Mouse (Mus musculus) midbrain, embryonic 14.5 days (tissue): ENCODE data around the gene Cdyl. TPM values are rescaled to one million over a fixed set of nuclear protein-coding genes. Genes with fewer than 3 reads are reported as not detected.

Experiments used
- ATAC-seq: fragments of 200-750 bp; cut with Nextera tagmentation; 2 replicates; pipeline ENCODE4 v1.8.0; 2017; ENCODE audit warnings: moderate number of reproducible peaks, moderate library complexity; ENCODE audit not compliant: low FRiP score, low TSS enrichment
- DNase-seq: peaks from one replicate; pipeline ENCODE4 v3.0.0-alpha.2; 2015
- H3K27ac ChIP-seq: fragments of 300-500 bp; sonication (generic); replicated peaks from 2 replicates; pipeline ENCODE4 v1.5.1; 2014; ENCODE audit warnings: mild to moderate bottlenecking, low read depth, low read length, moderate library complexity
- H3K27me3 ChIP-seq: fragments of 300-500 bp; sonication (generic); 2 replicates; pipeline ENCODE4 v1.6.1; 2014; ENCODE audit warnings: low read length, control low read depth, mixed read lengths; ENCODE audit not compliant: control insufficient read depth, insufficient read depth
- H3K36me3 ChIP-seq: fragments of 300-500 bp; sonication (generic); 2 replicates; pipeline ENCODE4 v1.6.1; 2014; ENCODE audit warnings: low read length, control low read depth; ENCODE audit not compliant: control insufficient read depth, insufficient read depth
- H3K4me1 ChIP-seq: fragments of 300-500 bp; sonication (generic); 2 replicates; pipeline ENCODE4 v1.6.1; 2014; ENCODE audit warnings: mild to moderate bottlenecking, antibody characterized with exemption, low read length, control low read depth; ENCODE audit not compliant: control insufficient read depth, insufficient read depth
- H3K4me2 ChIP-seq: fragments of 300-500 bp; sonication (generic); 2 replicates; pipeline ENCODE4 v1.6.1; 2014; ENCODE audit warnings: mild to moderate bottlenecking, low read length, moderate library complexity
- H3K4me3 ChIP-seq: fragments of 300-500 bp; sonication (generic); replicated peaks from 2 replicates; pipeline ENCODE4 v1.5.1; 2014; ENCODE audit warnings: low read depth, low read length
- H3K9ac ChIP-seq: fragments of 300-500 bp; sonication (generic); replicated peaks from 2 replicates; pipeline ENCODE4 v1.6.1; 2014; ENCODE audit warnings: mild to moderate bottlenecking, low read length, moderate library complexity
- H3K9me3 ChIP-seq: fragments of 300-500 bp; sonication (generic); 2 replicates; pipeline ENCODE4 v1.6.1; 2016; ENCODE audit warnings: low read length, control low read depth, mixed read lengths; ENCODE audit not compliant: control insufficient read depth
- WGBS: fragments of 180-500 bp; shearing (Covaris S2); extraction: QIAGEN DNeasy Blood & Tissue Kit; methylation state at CpG from one replicate; pipeline ENCODE4 v1.1.7; 2014; 5-methylcytosine and 5-hydroxymethylcytosine counted together
- polyA plus RNA-seq: library from polyadenylated mRNA; unstranded; fragments of >200 nt; fragmentation: Nextera tagmentation; extraction: Ambion mirVana; gene quantifications from 2 replicates; pipeline ENCODE4 v1.2.1, GENCODE M21; 2014

Gene Cdyl
- polyA plus RNA-seq, 1 experiment from 2014 or later: 6.5 TPM

DNA sequence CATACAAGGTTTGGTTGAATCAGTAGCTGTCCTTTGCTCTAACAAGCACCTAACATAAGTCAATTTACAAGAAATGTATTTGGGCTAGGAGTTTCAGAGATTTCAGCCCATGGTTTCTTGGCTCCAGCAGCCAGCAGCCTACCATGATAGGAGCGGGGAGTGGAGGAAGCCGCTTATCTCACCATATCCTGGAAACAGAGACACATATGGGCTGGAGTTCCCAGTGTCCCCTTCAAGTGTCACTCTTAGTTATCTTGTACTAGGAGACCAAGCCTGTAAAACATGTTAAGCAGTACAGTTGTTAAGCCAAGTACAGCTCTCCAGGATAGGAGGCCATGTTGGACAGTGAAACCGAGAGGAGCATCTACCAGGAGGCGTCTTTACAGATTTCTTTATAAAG, 147.9 kb downstream of the Cdyl start:
- 98% methylated on average over 4 of the region's 4 CpGs for WGBS
- Histone ChIP-seq H3K4me2 (no peak overlapping the region), H3K4me3 (no peak overlapping the region)

DNA sequence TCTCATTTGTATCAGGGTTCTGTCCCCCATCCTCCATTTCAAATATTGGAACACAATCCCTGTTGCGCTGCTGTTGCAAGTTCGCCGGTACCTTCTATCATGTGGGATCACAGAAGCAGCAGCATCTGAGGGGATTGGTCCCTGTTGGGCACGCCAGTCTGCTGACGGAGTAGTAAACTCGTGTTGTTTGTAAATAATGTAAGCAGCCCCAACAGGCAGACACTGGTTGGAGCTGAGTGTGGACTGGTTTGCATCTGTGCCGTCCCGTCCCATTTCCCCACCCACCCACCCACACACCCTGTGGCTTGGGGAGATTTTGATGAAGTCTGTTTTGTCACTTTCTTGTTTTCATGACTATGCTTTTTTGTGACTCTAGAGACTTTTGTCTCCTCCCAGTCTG, 148.3 kb downstream of the Cdyl start:
- no peak for ATAC-seq
- no peak for DNase-seq
- H3K36me3 ChIP-seq: no peaks in the 10 kb centered on the region
- 93% methylated on average over 8 of the region's 8 CpGs for WGBS
- no peak overlapping the region for H3K9ac ChIP-seq
- no peak overlapping the region for H3K27ac ChIP-seq
- no peak overlapping the region for H3K4me3 ChIP-seq
- no peaks in the 10 kb centered on the region for H3K27me3 ChIP-seq
- peaks cover 7% of the 10 kb centered on the region; the same call in 1 of the 2 replicates for H3K4me1 ChIP-seq
- no peak overlapping the region for H3K4me2 ChIP-seq
- H3K9me3 ChIP-seq: no peaks in the 10 kb centered on the region

More for the DNA sequence above, 147.9 kb downstream of the Cdyl start:
- Histone ChIP-seq H3K27me3 (no peaks in the 10 kb centered on the region), H3K27ac (no peak overlapping the region), H3K9ac (no peak overlapping the region), H3K9me3 (no peaks in the 10 kb centered on the region), H3K4me1 (peaks cover 7% of the 10 kb centered on the region; the same call in 1 of the 2 replicates), H3K36me3 (no peaks in the 10 kb centered on the region)
- DNase-seq (no peak), ATAC-seq (no peak)

DNA sequence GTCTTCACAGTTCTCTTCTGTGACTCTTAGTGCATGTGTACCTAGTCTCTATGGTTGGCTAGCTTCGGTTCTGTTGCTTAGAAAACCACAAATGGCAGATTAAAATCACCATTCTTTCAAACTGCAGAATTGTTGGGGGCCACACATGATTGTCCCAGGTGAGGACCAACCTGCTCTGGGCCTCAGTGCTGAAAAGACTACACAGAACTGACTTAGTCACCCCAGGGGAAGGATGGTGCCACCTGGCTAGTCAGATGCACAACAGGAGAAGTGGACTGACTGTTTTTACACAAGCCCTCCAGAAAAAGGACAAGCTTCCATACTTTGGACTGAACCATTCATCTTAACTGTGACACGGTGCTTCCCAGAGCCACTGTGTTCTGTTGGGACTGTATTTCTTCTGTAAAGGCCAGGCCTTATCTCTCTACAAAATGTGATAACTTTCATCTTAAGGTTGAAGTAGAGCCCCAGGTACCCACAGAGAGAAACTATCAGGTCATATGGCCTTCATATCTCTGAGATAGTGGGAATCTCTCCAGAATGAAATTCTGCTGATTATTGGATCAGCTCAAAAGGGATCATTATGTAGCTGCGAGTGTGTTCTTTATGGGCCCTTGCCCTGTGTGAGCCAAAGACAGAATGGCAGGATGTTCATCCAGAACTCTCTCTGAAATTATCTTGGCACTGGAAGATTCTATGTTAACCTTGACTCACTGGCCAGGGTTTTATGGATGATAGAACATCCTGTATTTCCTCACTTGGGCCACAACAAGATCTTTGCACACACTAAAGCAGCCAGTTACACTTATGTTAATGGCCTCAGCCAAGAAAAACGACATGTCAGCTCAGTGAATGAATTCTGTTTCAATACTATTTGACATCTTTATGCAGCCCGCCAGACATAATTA, 149.9 kb downstream of the Cdyl start:
- H3K9me3 ChIP-seq: no peaks in the 10 kb centered on the region
- H3K9ac ChIP-seq: no peak overlapping the region
- H3K4me2 ChIP-seq: no peak overlapping the region
- no peak for ATAC-seq
- DNase-seq: no peak
- H3K27me3 ChIP-seq: no peaks in the 10 kb centered on the region
- no peaks in the 10 kb centered on the region for H3K36me3 ChIP-seq
- 65% methylated on average over 5 of the region's 5 CpGs for WGBS
- H3K4me1 ChIP-seq: peaks cover 7% of the 10 kb centered on the region; the same call in 1 of the 2 replicates
- H3K4me3 ChIP-seq: no peak overlapping the region
- H3K27ac ChIP-seq: no peak overlapping the region

DNA sequence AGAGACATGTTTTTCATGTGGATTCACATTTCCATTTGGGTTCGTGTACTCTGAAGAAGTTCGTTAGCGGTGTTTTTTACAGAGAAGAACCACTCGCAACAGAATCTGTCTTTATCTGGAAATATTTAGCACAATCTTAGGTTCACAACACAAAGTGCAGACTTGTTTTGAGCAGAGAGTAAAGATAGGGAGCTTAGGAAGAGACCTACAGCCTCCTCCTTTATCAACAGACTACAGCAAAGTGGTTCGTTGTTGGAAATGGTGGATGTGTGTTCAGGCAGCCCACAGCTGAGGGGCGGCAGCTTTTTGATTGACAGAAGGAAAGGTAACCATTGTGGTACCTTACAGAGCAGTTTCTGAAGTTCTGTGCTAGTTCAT, 150.5 kb downstream of the Cdyl start:
- ATAC-seq (no peak), DNase-seq (no peak)
- Histone ChIP-seq H3K9me3 (no peaks in the 10 kb centered on the region), H3K4me1 (peaks cover 7% of the 10 kb centered on the region; the same call in 1 of the 2 replicates), H3K4me3 (no peak overlapping the region), H3K27me3 (no peaks in the 10 kb centered on the region), H3K36me3 (no peaks in the 10 kb centered on the region), H3K27ac (no peak overlapping the region), H3K9ac (no peak overlapping the region), H3K4me2 (no peak overlapping the region)
- WGBS: 72% methylated on average over 6 of the region's 6 CpGs

DNA sequence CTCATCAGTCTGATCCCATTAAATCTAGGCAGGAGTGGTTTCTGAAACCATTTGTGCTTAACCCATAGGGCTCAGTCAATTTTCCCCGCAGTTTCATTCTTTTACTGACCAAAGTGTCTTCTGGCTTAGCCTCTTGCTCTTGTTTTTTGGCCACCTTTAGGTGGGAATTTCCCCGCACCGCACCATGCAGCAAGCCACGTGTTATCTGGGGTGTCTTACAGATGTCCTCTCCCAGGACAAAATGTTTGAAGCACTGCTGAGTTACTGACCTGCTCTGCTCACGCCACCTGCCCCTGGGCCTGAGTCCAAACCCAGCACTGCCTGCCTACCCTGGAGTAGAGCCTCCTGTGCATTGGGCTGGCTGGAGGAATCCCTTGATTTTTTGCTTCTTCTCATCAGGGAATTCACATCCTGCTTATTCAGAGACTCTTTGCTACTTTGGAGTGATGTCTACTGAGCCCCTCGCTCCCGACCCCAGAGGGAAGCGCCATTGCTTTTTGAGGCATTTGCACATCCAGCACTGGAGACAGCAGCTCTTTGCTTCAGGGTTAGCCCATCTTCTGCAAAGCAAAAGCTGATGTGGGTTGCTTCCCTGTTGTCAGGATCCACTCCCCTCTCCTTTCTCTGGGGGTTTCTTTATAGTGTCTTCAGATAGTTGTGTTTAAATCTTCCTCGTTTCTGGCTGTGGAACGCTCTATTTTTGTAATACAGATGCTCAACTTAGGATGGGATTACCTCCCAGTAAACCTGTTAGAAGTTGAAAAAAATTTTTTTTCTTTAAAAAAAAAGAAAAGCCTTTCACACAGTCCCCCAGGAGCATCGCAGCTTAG, 151.9 kb downstream of the Cdyl start:
- no peak for ATAC-seq
- Histone ChIP-seq H3K36me3 (0 out of 2 replicates have a peak, but pooled peaks cover 3% of the 10 kb centered on the region), H3K4me3 (no peak overlapping the region), H3K9me3 (no peaks in the 10 kb centered on the region), H3K4me1 (peaks cover 7% of the 10 kb centered on the region; the same call in 1 of the 2 replicates), H3K27me3 (no peaks in the 10 kb centered on the region), H3K4me2 (no peak overlapping the region), H3K27ac (no peak overlapping the region), H3K9ac (no peak overlapping the region)
- DNase-seq: no peak
- 50% methylated on average over 11 of the region's 11 CpGs for WGBS

DNA sequence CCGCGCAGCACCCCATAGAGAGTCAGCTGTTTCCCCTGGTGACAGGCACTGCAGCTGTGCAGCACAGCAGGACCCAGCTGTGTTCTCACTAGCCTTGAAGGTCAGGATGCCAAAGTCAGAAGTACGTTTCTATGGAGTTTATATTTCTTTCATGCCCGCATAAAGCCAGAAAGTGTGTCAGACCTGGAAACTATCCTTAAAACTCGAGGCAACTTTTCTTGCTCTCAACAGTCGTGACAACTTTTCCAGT, 152.5 kb downstream of the Cdyl start:
- DNase-seq: no peak
- no peak overlapping the region for H3K9ac ChIP-seq
- H3K9me3 ChIP-seq: no peaks in the 10 kb centered on the region
- 31% methylated on average over 6 of the region's 6 CpGs for WGBS
- no peak overlapping the region for H3K4me2 ChIP-seq
- no peak overlapping the region for H3K27ac ChIP-seq
- H3K4me1 ChIP-seq: peaks cover 7% of the 10 kb centered on the region; the same call in 1 of the 2 replicates
- ATAC-seq: no peak
- H3K27me3 ChIP-seq: no peaks in the 10 kb centered on the region
- 0 out of 2 replicates have a peak, but pooled peaks cover 8% of the 10 kb centered on the region for H3K36me3 ChIP-seq
- no peak overlapping the region for H3K4me3 ChIP-seq

DNA sequence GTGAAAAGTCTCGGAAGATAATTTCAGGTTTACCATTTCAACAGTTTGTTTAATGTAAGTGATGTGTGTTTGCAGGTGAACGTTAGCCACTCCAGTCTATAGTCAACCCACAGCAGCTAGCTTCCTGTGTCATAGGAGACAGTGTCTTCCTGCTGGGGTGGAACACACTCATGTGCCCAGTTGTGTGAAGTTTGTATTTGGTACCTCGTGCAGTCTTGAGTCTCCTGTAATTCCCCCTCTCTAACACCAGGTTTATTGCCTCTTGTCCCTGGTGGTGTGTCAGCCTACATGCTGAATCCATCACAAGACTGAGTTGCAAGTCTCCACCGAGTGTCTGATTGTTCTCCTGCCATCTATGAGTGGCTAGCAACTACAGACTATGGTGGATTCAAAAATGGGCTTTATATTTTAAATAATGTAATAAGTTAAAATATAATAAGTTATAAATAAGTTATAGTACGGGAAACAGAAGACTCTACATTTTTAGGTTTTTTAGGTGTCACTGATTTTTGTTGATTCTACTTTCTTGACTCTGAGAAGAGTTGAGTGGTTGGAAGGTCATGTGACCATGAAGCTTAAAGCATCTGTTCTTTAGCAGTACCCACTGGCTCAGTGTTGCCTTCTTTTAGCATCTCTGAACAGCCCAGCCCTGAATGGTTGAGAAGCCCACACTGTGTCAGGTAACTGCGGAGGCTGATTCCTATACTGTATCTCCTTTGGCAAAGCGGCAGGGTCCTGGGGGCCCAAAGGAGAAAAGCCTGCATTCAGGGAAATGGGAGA, 153.9 kb downstream of the Cdyl start:
- Histone ChIP-seq H3K9me3 (no peaks in the 10 kb centered on the region), H3K9ac (no peak overlapping the region), H3K27me3 (no peaks in the 10 kb centered on the region), H3K4me1 (peaks cover 7% of the 10 kb centered on the region; the same call in 1 of the 2 replicates), H3K27ac (no peak overlapping the region), H3K4me3 (no peak overlapping the region), H3K36me3 (0 out of 2 replicates have a peak, but pooled peaks cover 11% of the 10 kb centered on the region), H3K4me2 (no peak overlapping the region)
- DNase-seq: no peak
- 89% methylated on average over 7 of the region's 7 CpGs for WGBS
- no peak for ATAC-seq

DNA sequence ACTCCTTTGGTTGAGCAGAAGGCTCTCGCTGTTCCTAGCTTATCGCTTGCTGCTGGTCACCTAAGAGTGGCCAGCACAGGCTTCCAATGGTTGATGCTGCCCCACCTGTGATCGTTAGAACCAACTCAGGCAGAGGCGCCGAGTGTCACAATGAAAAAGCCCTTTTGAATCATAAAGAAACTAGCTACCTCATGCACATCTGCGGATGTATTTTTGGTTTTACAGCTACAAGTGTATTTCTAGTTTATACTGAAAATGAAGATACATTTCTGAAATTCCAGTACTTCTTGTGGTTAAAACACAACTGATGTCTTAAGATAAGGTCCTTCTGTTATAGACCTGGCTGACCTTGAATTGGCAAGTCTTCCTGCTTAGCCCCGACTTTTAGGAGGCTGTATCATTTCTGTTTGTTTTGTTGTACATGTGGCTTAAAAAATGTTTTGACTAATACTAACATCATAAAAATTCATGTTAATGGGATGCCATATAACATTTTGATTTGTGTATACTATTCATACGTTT, 155.6 kb downstream of the Cdyl start:
- no peak overlapping the region for H3K27ac ChIP-seq
- ATAC-seq (no peak), DNase-seq (no peak)
- peaks cover 7% of the 10 kb centered on the region; the same call in 1 of the 2 replicates for H3K4me1 ChIP-seq
- no peak overlapping the region for H3K4me3 ChIP-seq
- no peak overlapping the region for H3K4me2 ChIP-seq
- 0 out of 2 replicates have a peak, but pooled peaks cover 16% of the 10 kb centered on the region for H3K36me3 ChIP-seq
- no peak overlapping the region for H3K9ac ChIP-seq
- WGBS: 93% methylated on average over 8 of the region's 8 CpGs
- H3K9me3 ChIP-seq: no peaks in the 10 kb centered on the region
- H3K27me3 ChIP-seq: no peaks in the 10 kb centered on the region
